Mouse (Mus musculus): ENCODE measurements around the gene Rack1.

DNA sequence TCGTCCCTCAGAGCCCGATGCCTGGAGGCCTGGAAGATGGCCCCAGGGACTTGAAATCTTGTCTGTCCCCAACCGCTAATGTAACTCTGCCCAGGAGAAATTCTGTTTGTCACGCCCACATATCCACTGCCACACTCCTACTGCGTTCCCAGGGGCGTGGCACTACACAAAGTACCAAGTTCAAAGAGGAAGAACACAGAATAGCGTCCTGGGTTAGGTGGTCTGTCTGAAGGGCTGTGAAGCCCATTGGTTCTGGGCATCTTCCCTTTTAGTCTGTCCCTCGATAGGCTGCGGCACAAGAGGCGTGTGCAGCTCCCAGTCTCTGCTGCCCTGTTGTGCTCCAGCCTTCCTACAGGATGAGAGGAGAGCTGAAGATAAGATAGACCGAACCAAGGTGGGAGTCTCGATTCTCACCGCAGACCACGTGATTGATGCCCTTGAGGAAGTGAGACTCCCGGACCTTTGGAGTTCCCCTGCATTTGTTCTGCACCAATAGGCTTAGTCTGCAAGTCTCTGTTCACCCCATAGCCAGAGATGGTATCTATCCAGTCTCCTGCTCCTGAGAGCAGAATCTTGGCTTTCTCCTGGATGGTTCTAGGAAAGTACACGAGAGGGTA is 38.2 kb downstream of the Rack1 start:
- TF ChIP-seq POLR2AphosphoS2 (IDR thresholded peaks at IDR 0.05; ENCODE audit: insufficient read length, low read depth) = no peak
- TF ChIP-seq E2F4 (IDR thresholded peaks at IDR 0.05; ENCODE audit: insufficient read depth) = no peak
- no peak for TF ChIP-seq POLR2A (IDR thresholded peaks at IDR 0.05; ENCODE audit: insufficient read length, low read depth)
- no peak for TF ChIP-seq MAX (IDR thresholded peaks at IDR 0.05; ENCODE audit: low read depth)
- no peak for TF ChIP-seq CEBPB (IDR thresholded peaks at IDR 0.05; ENCODE audit: insufficient read depth, poor library complexity, severe bottlenecking)
- TF ChIP-seq TCF12 (IDR thresholded peaks at IDR 0.05; ENCODE audit: insufficient read depth, poor library complexity, severe bottlenecking) = no peak
- no peak for TF ChIP-seq SRF (IDR thresholded peaks at IDR 0.05; ENCODE audit: control insufficient read depth, insufficient read length, low read depth)
- peak; percentile 57 for TF ChIP-seq USF1 (IDR thresholded peaks at IDR 0.05; ENCODE audit: low read depth)
- TF ChIP-seq MYOG (IDR thresholded peaks at IDR 0.05; ENCODE audit: control insufficient read depth in 1 of 3, insufficient read depth in 1 of 3, insufficient read length in 2 of 3, low read depth in 2 of 3) = no peak
- no peak for TF ChIP-seq REST (IDR thresholded peaks at IDR 0.05; ENCODE audit: insufficient read depth, insufficient read length)
- TF ChIP-seq TCF3 (IDR thresholded peaks at IDR 0.05; ENCODE audit: insufficient read length, low read depth) = no peak

All from myocyte (in vitro differentiated cells).